Mouse (Mus musculus) gastrocnemius, adult 2 months (tissue): Measurements from ENCODE around the gene Smco1. TPM values are rescaled to one million over a fixed set of nuclear protein-coding genes. Genes with fewer than 3 reads are reported as not detected.
"Not testable (repeated sequence)": the region's sequence is repeated elsewhere in the genome, so short reads cannot be mapped to it uniquely, and the experiment has no call there.

ENCODE experiments used
- DNase-seq: peaks from one replicate; pipeline ENCODE4 v3.0.0; 2022
- H3K27ac ChIP-seq: fragments of 200-600 bp; 2 replicates; pipeline ENCODE4 v1.8.1; 2022; ENCODE audit warnings: mild to moderate bottlenecking
- H3K4me3 ChIP-seq: fragments of 200-600 bp; 2 replicates; pipeline ENCODE4 v1.8.1; 2022; ENCODE audit warnings: mild to moderate bottlenecking, moderate library complexity
- CTCF ChIP-seq: fragments of 200-600 bp; IDR thresholded peaks from 2 replicates; pipeline ENCODE4 v1.8.1; 2022; ENCODE audit warnings: antibody characterized with exemption, mild to moderate bottlenecking, moderate library complexity
- intact Hi-C: fragments of 180-260 bp; cut with DNase I; formaldehyde crosslinking; loops from one replicate; pipeline ENCODE4 v1.15.1; 2025
- long read RNA-seq, 2 experiments: library from polyadenylated mRNA; stranded (forward); transcript quantifications; one replicate each; pipeline ENCODE4 v2.0.0; 2021
- total RNA-seq, 2 experiments: library from RNA; stranded (reverse); gene quantifications; 2 replicates each; pipeline ENCODE4 v1.2.3; 2021

Smco1 gene
- 10 to 100 TPM; 59.1 to 76.9 TPM for total RNA-seq
- long read RNA-seq, experiment 1, transcript Smco1-201 (3 exons, 1,410 nt), result major isoform, 52 of 66 reads
- long read RNA-seq, experiment 1, partial matches to known transcripts, result 2 of 66 reads
- long read RNA-seq, experiment 1, other reads (novel, unspliced or antisense), result 12 of 66 reads
- long read RNA-seq, experiment 2, transcript Smco1-201 (3 exons, 1,410 nt), result major isoform, 44 of 55 reads
- long read RNA-seq, experiment 2, partial matches to known transcripts, result 0 of 55 reads
- long read RNA-seq, experiment 2, other reads (novel, unspliced or antisense), result 11 of 55 reads

DNA sequence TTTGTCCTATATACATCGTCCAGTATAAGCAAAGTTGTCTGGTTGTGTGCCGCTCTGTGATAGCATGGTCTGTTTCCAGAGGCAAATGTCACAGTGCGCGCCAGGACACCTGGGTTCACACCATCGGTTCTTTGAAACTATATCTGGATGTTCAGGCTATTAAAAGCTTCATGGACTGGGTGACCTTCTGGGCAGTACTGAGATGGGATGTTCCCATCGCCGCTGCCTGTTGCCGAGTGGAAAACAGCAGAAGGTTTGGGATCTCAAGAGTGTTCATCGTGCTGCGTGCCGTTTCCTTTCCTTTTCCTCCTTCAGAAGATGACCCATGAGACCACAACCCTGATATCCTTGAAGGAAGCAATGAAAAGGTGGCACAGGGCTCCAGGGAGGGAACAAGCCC, at the start of gene Smco1:
Gene Smco1 (plus strand): TSS at position 178 of the 400 bp plus-strand sequence.
- intact Hi-C loops, result loop anchor here (2.0 kb wide), 1 partner anchor 62 kb away; the partner anchor contains the start of gene Ubxn7
- DNase-seq, result peak; percentile 84
- TF ChIP-seq CTCF, result no peak
- Histone ChIP-seq H3K27ac (peak within 1 kb of the TSS; percentile 98), H3K4me3 (peak within 1 kb of the TSS; percentile 74)

DNA sequence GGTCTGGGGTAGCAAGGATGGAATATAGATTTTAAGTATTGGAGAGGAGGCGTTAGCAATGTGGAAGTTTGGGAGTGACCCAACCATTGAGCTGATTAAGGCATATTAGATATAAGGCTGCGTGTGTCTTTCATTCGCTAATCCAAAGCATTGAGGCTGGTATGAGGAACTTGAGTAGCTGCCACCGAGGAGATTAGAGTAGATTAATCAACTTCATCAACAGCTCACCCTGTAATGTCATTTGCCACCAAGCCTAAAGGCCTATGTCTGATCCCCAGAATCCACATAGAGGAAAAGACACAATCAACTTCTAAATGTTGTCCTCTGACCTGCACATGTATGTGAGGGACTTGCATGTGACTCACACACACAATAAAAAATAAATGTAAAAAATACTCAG, 49.5 kb upstream of the Smco1 start:
- no peak for DNase-seq
- TF ChIP-seq CTCF, result no peak
- no peak overlapping the region for H3K27ac ChIP-seq
- intact Hi-C loops, result no loop called here
- H3K4me3 ChIP-seq, result no peak overlapping the region

DNA sequence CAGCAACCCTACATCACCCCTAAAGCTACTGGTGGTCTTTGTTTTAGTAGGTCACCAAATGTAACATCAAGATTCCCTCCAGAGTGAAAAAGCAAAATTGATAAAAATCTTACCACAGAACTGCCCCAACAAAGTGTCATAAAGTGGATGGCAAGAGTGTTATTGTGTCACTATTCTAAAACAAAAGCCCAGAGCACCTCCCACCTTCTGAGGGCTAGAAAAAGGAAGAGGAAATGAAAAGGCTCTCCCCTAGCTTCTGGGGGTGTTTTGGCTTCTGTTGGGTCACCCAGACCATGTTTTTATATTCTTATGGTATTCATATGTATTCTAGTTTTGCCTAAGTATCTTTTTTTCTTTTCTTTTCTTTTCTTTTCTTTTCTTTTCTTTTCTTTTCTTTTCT, 48.9 kb upstream of the Smco1 start:
- H3K27ac ChIP-seq, result no peak overlapping the region
- no peak overlapping the region for H3K4me3 ChIP-seq
- no peak for TF ChIP-seq CTCF
- DNase-seq, result no peak
- intact Hi-C loops, result no loop called here

GRCm38 (mm10) chr16:32232050-32232449, 39.2 kb upstream of the Smco1 start:
- intact Hi-C loops, DNase-seq, H3K4me3 ChIP-seq, H3K27ac ChIP-seq: not testable (repeated sequence)

- DNase-seq, result no peak
Observed at GRCm38 (mm10) chr16:32237930-32238680, 33.2 kb upstream of the Smco1 start.

DNA sequence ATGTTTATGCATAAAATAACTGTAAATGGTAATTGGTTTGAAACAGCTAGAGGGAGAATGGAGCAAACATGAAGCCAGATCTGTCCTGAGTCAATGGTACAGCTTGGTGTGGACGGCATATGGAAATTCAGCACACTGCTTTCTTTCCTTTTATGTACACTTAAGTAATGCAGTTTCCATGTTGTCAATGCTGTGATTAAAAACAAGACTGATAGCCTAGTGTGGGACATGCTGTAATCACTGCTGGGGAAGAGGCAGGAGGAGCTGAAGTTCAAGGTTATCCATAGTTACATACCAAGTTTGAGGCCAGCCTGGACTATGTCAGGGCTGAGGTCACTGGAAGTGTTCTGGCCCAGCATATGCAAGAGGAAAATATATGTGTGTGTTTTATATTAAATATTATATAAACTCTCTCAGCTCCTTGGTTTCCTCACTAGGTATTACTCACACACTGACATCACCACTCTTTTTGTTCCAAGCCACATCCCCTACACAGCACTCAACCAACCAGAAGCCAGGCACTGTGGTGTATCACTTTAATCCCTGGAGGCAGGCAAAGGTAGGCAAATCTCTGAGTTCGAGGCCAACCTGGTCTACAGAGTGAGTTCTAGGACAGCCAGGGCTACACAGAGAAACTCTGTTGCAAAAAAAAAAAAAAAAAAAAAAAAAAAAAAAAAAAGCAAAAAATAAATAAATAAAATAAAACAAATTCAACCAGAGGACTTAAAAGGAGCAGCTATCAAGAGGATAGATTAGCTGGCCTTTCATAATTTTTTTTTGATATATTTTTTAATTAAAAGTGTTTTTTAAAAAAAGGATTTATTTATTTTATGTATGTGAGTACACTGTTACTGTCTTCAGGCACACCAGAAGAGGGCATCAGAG, 31.6 kb upstream of the Smco1 start:
- intact Hi-C loops, result loop anchor here (10.0 kb wide), 1 partner anchor 295 kb away; the partner anchor contains the start of genes 0610012G03Rik and Ncbp2
- DNase-seq, result no peak
- no peak overlapping the region for H3K4me3 ChIP-seq
- H3K27ac ChIP-seq, result no peak overlapping the region
- no peak for TF ChIP-seq CTCF

More at GRCm38 (mm10) chr16:32237930-32238680, 33.2 kb upstream of the Smco1 start:
- no peak overlapping the region for H3K4me3 ChIP-seq
- H3K27ac ChIP-seq, result no peak overlapping the region
- intact Hi-C loops, result no loop called here
- TF ChIP-seq CTCF, result no peak

DNA sequence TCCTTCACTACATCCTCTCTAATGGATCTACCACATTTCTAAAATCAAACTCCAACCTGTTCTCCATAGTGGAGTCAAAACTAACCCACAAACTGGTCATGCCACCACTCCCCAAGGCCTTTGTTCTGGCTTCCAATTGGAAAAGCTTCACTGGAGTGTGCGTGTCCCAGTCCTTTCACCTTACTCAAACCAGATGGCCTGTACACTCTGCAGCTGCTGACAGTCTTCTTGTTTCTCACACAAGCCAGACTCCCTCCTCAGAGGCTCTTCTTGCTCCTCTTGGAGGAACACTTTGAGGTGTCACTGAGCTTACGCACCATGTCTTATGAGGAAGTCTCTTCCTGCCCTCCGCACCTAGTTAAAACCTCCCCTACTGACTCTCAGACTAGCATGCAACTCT, 27.4 kb upstream of the Smco1 start:
- intact Hi-C loops, result loop anchor here (10.0 kb wide), 1 partner anchor 299 kb away; the partner anchor contains the start of genes 0610012G03Rik and Ncbp2
- TF ChIP-seq CTCF, result no peak
- no peak for DNase-seq
- no peak overlapping the region for H3K27ac ChIP-seq
- no peak overlapping the region for H3K4me3 ChIP-seq

DNA sequence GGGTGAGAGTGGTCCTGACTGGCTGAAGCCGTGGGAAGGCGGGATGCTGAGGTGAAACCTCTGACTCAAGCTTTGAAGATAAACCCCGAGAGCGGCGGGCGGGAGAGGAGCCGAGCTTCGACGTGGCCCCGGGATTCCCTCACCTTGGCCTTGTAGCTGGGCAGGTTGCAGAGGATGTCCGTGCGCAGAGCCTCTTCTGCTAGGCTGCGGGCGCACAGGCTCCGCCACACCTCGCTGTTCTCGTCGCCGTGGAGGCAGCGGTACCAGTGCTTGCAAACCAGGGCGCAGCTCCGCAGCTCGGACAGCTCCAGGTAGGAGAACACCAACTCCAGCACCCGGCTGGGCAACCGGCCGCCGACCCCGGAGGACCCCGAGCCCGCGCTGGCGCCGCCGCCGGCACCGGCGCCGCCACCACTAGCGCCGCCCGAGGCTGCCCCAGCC, 24.9 kb upstream of the Smco1 start:
- intact Hi-C loops, result loop anchor here (2.0 to 10.0 kb wide), 2 partner anchors 302 to 816 kb away; partner anchors contain the start of genes 0610012G03Rik, Lmln and Ncbp2
- Histone ChIP-seq H3K4me3 (peak overlapping the region; percentile 92), H3K27ac (peak overlapping the region; percentile 96)
- no peak for DNase-seq
- no peak for TF ChIP-seq CTCF

DNA sequence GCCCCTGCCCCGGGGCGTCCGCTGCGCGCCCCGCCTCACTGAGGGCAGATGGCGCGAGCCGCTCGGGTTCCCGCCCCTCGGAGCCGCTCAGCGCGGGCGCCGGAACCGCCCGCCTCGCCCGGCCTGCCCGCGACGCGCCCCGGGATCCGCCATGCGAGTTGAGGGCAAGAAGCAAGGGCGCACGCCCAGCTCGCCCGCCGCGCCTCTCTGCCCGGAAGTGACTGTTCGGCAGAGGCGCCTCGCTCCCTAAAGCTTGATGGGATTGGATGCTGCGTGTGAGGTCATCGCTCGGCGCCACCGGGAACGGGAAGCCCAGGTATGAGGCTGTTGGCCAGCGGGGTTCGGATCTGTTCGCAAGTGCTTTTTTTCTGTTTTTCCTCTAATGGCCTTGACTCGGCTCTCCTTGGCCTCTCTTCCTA, 24.3 kb upstream of the Smco1 start, which contains the start of the genes Fbxo45 and Wdr53:
Gene Fbxo45 (minus strand): TSS at position 207 of the 419 bp plus-strand sequence.
Gene Wdr53 (plus strand): TSS at position 276 of the 419 bp plus-strand sequence.
- H3K27ac ChIP-seq, result peak within 1 kb of the TSS; percentile 96
- DNase-seq, result peak; percentile 99
- H3K4me3 ChIP-seq, result peak within 1 kb of the TSS; percentile 92
- intact Hi-C loops, result loop anchor here (2.0 to 10.0 kb wide), 2 partner anchors 302 to 816 kb away; partner anchors contain the start of genes 0610012G03Rik, Lmln and Ncbp2
- no peak for TF ChIP-seq CTCF

GRCm38 (mm10) chr16:32264225-32264624, 7.0 kb upstream of the Smco1 start:
- DNase-seq, result peak; percentile 33
- peak; percentile 68 for TF ChIP-seq CTCF
- intact Hi-C loops, result loop anchor here (5.0 kb wide), 1 partner anchor 238 kb away; no protein-coding TSS in a partner anchor

GRCm38 (mm10) chr16:32273338-32273737, 2.1 kb downstream of the Smco1 start:
- Histone ChIP-seq H3K4me3 (peak overlapping the region; percentile 74), H3K27ac (peak overlapping the region; percentile 98)
- TF ChIP-seq CTCF, result peak; percentile 74
- intact Hi-C loops, result no loop called here
- peak; percentile 30 for DNase-seq

More at GRCm38 (mm10) chr16:32264225-32264624, 7.0 kb upstream of the Smco1 start:
- H3K4me3 ChIP-seq, H3K27ac ChIP-seq: not testable (repeated sequence)
